In genomic region chr5:26888080-26888479, GRCm38 (mm10) we compare ENCODE assay signal across 16 mouse cellular contexts.
"Had no signal": no experiment of that assay in that cellular context is flagged by ENCODE, and none has a peak within 500 bp of the region (broad histone marks: within the 10 kb centered on the region; RNA-seq: fewer than 3 reads in every experiment).

No protein-coding gene starts in this region.

- DNase-seq: retina, postnatal 1 day; right cerebral cortex, adult 18-20 months; right cerebral cortex, postnatal 14 days; right cerebral cortex, postnatal 25 days; right cerebral cortex, postnatal 4 days; spleen, adult 18-20 months; thymus, adult 18-20 months; thymus, adult 2 months; thymus, postnatal 14 days; thymus, postnatal 25 days; thymus, postnatal 36 days; thymus, postnatal 4 days had no signal

- H3K27ac ChIP-seq: neural tube, embryonic 13.5 days; neural tube, embryonic 15.5 days; stomach, embryonic 15.5 days; stomach, postnatal 0 days had no signal

- H3K27me3 ChIP-seq: neural tube, embryonic 13.5 days; neural tube, embryonic 15.5 days; stomach, embryonic 15.5 days had no signal

- H3K36me3 ChIP-seq: neural tube, embryonic 13.5 days; neural tube, embryonic 15.5 days; stomach, embryonic 15.5 days had no signal

- H3K4me2 ChIP-seq: neural tube, embryonic 13.5 days; neural tube, embryonic 15.5 days; stomach, embryonic 15.5 days had no signal

- H3K9me3 ChIP-seq: neural tube, embryonic 13.5 days; neural tube, embryonic 15.5 days; stomach, embryonic 15.5 days had no signal

- H3K4me1 ChIP-seq: neural tube, embryonic 13.5 days; neural tube, embryonic 15.5 days; stomach, embryonic 15.5 days had no signal

- H3K4me3 ChIP-seq: neural tube, embryonic 13.5 days; neural tube, embryonic 15.5 days; stomach, embryonic 15.5 days had no signal

- H3K9ac ChIP-seq: neural tube, embryonic 13.5 days; neural tube, embryonic 15.5 days; stomach, embryonic 15.5 days had no signal
